Mouse (Mus musculus) midbrain, embryonic 16.5 days (tissue): ENCODE measurements around the gene Dcst2. TPM values are rescaled to one million over a fixed set of nuclear protein-coding genes. Genes with fewer than 3 reads are reported as not detected.

Experiments used
- ATAC-seq: fragments of 200-750 bp; cut with Nextera tagmentation; 2 replicates; pipeline ENCODE4 v1.8.0; 2017; ENCODE audit warnings: moderate TSS enrichment
- H3K27ac ChIP-seq: fragments of 300-500 bp; sonication (generic); 2 replicates; pipeline ENCODE4 v1.5.1; 2014; ENCODE audit warnings: mild to moderate bottlenecking, low read length, mixed read lengths
- H3K27me3 ChIP-seq: fragments of 300-500 bp; sonication (generic); 2 replicates; pipeline ENCODE4 v1.6.1; 2014; ENCODE audit warnings: low read depth, low read length, mixed read lengths; ENCODE audit not compliant: control insufficient read depth, insufficient read depth
- H3K36me3 ChIP-seq: fragments of 300-500 bp; sonication (generic); 2 replicates; pipeline ENCODE4 v1.6.1; 2014; ENCODE audit warnings: mild to moderate bottlenecking, low read length, moderate library complexity, mixed read lengths; ENCODE audit not compliant: control insufficient read depth, insufficient read depth
- H3K4me1 ChIP-seq: fragments of 300-500 bp; sonication (generic); 2 replicates; pipeline ENCODE4 v1.6.1; 2014; ENCODE audit warnings: mild to moderate bottlenecking, low read length, mixed read lengths; ENCODE audit not compliant: control insufficient read depth, insufficient read depth
- H3K4me2 ChIP-seq: fragments of 300-500 bp; sonication (generic); 2 replicates; pipeline ENCODE4 v1.6.1; 2014; ENCODE audit warnings: mild to moderate bottlenecking, low read length, mixed read lengths
- H3K4me3 ChIP-seq: fragments of 300-500 bp; sonication (generic); 2 replicates; pipeline ENCODE4 v1.5.1; 2014; ENCODE audit warnings: low read depth, mild to moderate bottlenecking, low read length, moderate library complexity, mixed read lengths
- H3K9ac ChIP-seq: fragments of 300-500 bp; sonication (generic); 2 replicates; pipeline ENCODE4 v1.6.1; 2014; ENCODE audit warnings: low read depth, low read length, mixed read lengths
- H3K9me3 ChIP-seq: fragments of 300-500 bp; sonication (generic); replicated peaks from 2 replicates; pipeline ENCODE4 v1.6.1; 2014; ENCODE audit warnings: mild to moderate bottlenecking, low read length, mixed read lengths; ENCODE audit not compliant: control insufficient read depth, poor library complexity, severe bottlenecking
- WGBS: fragments of 180-500 bp; shearing (Covaris S2); extraction: QIAGEN DNeasy Blood & Tissue Kit; methylation state at CpG from one replicate; pipeline ENCODE4 v1.1.7; 2014; 5-methylcytosine and 5-hydroxymethylcytosine counted together
- polyA plus RNA-seq: library from polyadenylated mRNA; unstranded; fragments of >200 nt; fragmentation: Nextera tagmentation; extraction: Ambion mirVana; gene quantifications from 2 replicates; pipeline ENCODE4 v1.2.1, GENCODE M21; 2015

Dcst2 gene
- polyA plus RNA-seq = 0.09 and 0.25 TPM in 2 replicates

GRCm38 (mm10) chr3:89361675-89362074 lies at the start of gene Dcst2:
Gene Dcst2, plus strand, starts transcription at chr3:89361975.
- Histone ChIP-seq H3K9ac (no peak within 1 kb of the TSS), H3K36me3 (no peaks in the 10 kb centered on the region), H3K4me1 (no peaks in the 10 kb centered on the region), H3K4me3 (no peak within 1 kb of the TSS), H3K27me3 (no peaks in the 10 kb centered on the region), H3K9me3 (no peaks in the 10 kb centered on the region), H3K27ac (no peak within 1 kb of the TSS), H3K4me2 (no peak within 1 kb of the TSS)
- no peak for ATAC-seq
- 86% methylated on average over 7 of the region's 7 CpGs for WGBS

- 0 out of 2 replicates have a peak, but pooled peaks cover 4% of the 10 kb centered on the region for H3K27me3 ChIP-seq
- H3K36me3 ChIP-seq = peaks cover 3% of the 10 kb centered on the region; the same call in 1 of the 2 replicates
- H3K9ac ChIP-seq = no peak overlapping the region
- H3K27ac ChIP-seq = no peak overlapping the region
- no peaks in the 10 kb centered on the region for H3K9me3 ChIP-seq
- ATAC-seq = no peak
- WGBS = 70% methylated on average over 5 of the region's 5 CpGs
- no peak overlapping the region for H3K4me3 ChIP-seq
- no peak overlapping the region for H3K4me2 ChIP-seq
- H3K4me1 ChIP-seq = peaks cover 34% of the 10 kb centered on the region
Measured at GRCm38 (mm10) chr3:89314340-89314739, 47.4 kb upstream of the Dcst2 start.

GRCm38 (mm10) chr3:89314791-89315190 lies 47.0 kb upstream of the Dcst2 start:
- Histone ChIP-seq H3K4me1 (peaks cover 36% of the 10 kb centered on the region), H3K9ac (no peak overlapping the region), H3K9me3 (no peaks in the 10 kb centered on the region), H3K4me2 (no peak overlapping the region; the same call in 1 of the 2 replicates), H3K4me3 (no peak overlapping the region), H3K36me3 (peaks cover 3% of the 10 kb centered on the region; the same call in 1 of the 2 replicates), H3K27me3 (0 out of 2 replicates have a peak, but pooled peaks cover 4% of the 10 kb centered on the region), H3K27ac (no peak overlapping the region)
- no peak for ATAC-seq
- 32% methylated on average over 2 of the region's 2 CpGs for WGBS

GRCm38 (mm10) chr3:89315195-89315929 lies 46.4 kb upstream of the Dcst2 start:
- H3K9ac ChIP-seq = peak overlapping the region; percentile 49
- H3K36me3 ChIP-seq = peaks cover 3% of the 10 kb centered on the region; the same call in 1 of the 2 replicates
- H3K27ac ChIP-seq = no peak overlapping the region
- H3K4me3 ChIP-seq = peak overlapping the region; percentile 14; the same call in 1 of the 2 replicates
- peaks cover 36% of the 10 kb centered on the region for H3K4me1 ChIP-seq
- 0 out of 2 replicates have a peak, but pooled peaks cover 4% of the 10 kb centered on the region for H3K27me3 ChIP-seq
- H3K9me3 ChIP-seq = no peaks in the 10 kb centered on the region
- peak overlapping the region; percentile 51 for H3K4me2 ChIP-seq
- 8% methylated on average over 22 of the region's 26 CpGs for WGBS
- no peak for ATAC-seq

GRCm38 (mm10) chr3:89315930-89316831 lies 45.6 kb upstream of the Dcst2 start:
- Histone ChIP-seq H3K27ac (no peak overlapping the region; the same call in 1 of the 2 replicates), H3K9ac (peak overlapping the region; percentile 43), H3K36me3 (peaks cover 3% of the 10 kb centered on the region; the same call in 1 of the 2 replicates), H3K4me2 (peak overlapping the region; percentile 51), H3K9me3 (no peaks in the 10 kb centered on the region), H3K4me1 (peaks cover 38% of the 10 kb centered on the region), H3K27me3 (0 out of 2 replicates have a peak, but pooled peaks cover 4% of the 10 kb centered on the region), H3K4me3 (no peak overlapping the region)
- ATAC-seq = no peak
- 8% methylated on average over 40 of the region's 40 CpGs for WGBS

GRCm38 (mm10) chr3:89316833-89317232 lies 44.9 kb upstream of the Dcst2 start:
- Histone ChIP-seq H3K4me3 (no peak overlapping the region), H3K4me1 (peaks cover 38% of the 10 kb centered on the region), H3K36me3 (peaks cover 3% of the 10 kb centered on the region; the same call in 1 of the 2 replicates), H3K9me3 (no peaks in the 10 kb centered on the region), H3K27ac (peak overlapping the region; percentile 56; the same call in 1 of the 2 replicates), H3K27me3 (0 out of 2 replicates have a peak, but pooled peaks cover 4% of the 10 kb centered on the region), H3K9ac (0 out of 2 replicates have a peak overlapping the region, but pooled peaks have one; percentile 5), H3K4me2 (peak overlapping the region; percentile 41)
- 0% methylated on average over 4 of the region's 4 CpGs for WGBS
- ATAC-seq = peak; percentile 30; the same call in 1 of the 2 replicates

- peak overlapping the region; percentile 5; the same call in 1 of the 2 replicates for H3K9ac ChIP-seq
- 54% methylated on average over 6 of the region's 6 CpGs for WGBS
- H3K9me3 ChIP-seq = no peaks in the 10 kb centered on the region
- peaks cover 38% of the 10 kb centered on the region for H3K4me1 ChIP-seq
- H3K27ac ChIP-seq = peak overlapping the region; percentile 56; the same call in 1 of the 2 replicates
- H3K27me3 ChIP-seq = 0 out of 2 replicates have a peak, but pooled peaks cover 4% of the 10 kb centered on the region
- peaks cover 3% of the 10 kb centered on the region; the same call in 1 of the 2 replicates for H3K36me3 ChIP-seq
- ATAC-seq = no peak
- H3K4me3 ChIP-seq = no peak overlapping the region
- peak overlapping the region; percentile 26 for H3K4me2 ChIP-seq
Measured at GRCm38 (mm10) chr3:89317246-89317645, 44.5 kb upstream of the Dcst2 start.

GRCm38 (mm10) chr3:89318316-89318715 lies 43.5 kb upstream of the Dcst2 start:
- no peak overlapping the region for H3K4me2 ChIP-seq
- 0 out of 2 replicates have a peak, but pooled peaks cover 4% of the 10 kb centered on the region for H3K27me3 ChIP-seq
- 78% methylated on average over 8 of the region's 8 CpGs for WGBS
- H3K9ac ChIP-seq = no peak overlapping the region
- no peaks in the 10 kb centered on the region for H3K9me3 ChIP-seq
- H3K4me1 ChIP-seq = peaks cover 38% of the 10 kb centered on the region
- H3K27ac ChIP-seq = no peak overlapping the region
- peaks cover 3% of the 10 kb centered on the region; the same call in 1 of the 2 replicates for H3K36me3 ChIP-seq
- ATAC-seq = no peak
- H3K4me3 ChIP-seq = no peak overlapping the region
